Mouse (Mus musculus) midbrain, embryonic 14.5 days (tissue): ENCODE data around the gene Gja10. TPM values are rescaled to one million over a fixed set of nuclear protein-coding genes. Genes with fewer than 3 reads are reported as not detected.

ENCODE experiments used
- ATAC-seq: fragments of 200-750 bp; cut with Nextera tagmentation; 2 replicates; pipeline ENCODE4 v1.8.0; 2017; ENCODE audit warnings: moderate number of reproducible peaks, moderate library complexity; ENCODE audit not compliant: low FRiP score, low TSS enrichment
- DNase-seq: peaks from one replicate; pipeline ENCODE4 v3.0.0-alpha.2; 2015
- H3K27ac ChIP-seq: fragments of 300-500 bp; sonication (generic); replicated peaks from 2 replicates; pipeline ENCODE4 v1.5.1; 2014; ENCODE audit warnings: mild to moderate bottlenecking, low read depth, low read length, moderate library complexity
- H3K27me3 ChIP-seq: fragments of 300-500 bp; sonication (generic); 2 replicates; pipeline ENCODE4 v1.6.1; 2014; ENCODE audit warnings: low read length, control low read depth, mixed read lengths; ENCODE audit not compliant: control insufficient read depth, insufficient read depth
- H3K36me3 ChIP-seq: fragments of 300-500 bp; sonication (generic); 2 replicates; pipeline ENCODE4 v1.6.1; 2014; ENCODE audit warnings: low read length, control low read depth; ENCODE audit not compliant: control insufficient read depth, insufficient read depth
- H3K4me1 ChIP-seq: fragments of 300-500 bp; sonication (generic); 2 replicates; pipeline ENCODE4 v1.6.1; 2014; ENCODE audit warnings: mild to moderate bottlenecking, antibody characterized with exemption, low read length, control low read depth; ENCODE audit not compliant: control insufficient read depth, insufficient read depth
- H3K4me2 ChIP-seq: fragments of 300-500 bp; sonication (generic); 2 replicates; pipeline ENCODE4 v1.6.1; 2014; ENCODE audit warnings: mild to moderate bottlenecking, low read length, moderate library complexity
- H3K4me3 ChIP-seq: fragments of 300-500 bp; sonication (generic); replicated peaks from 2 replicates; pipeline ENCODE4 v1.5.1; 2014; ENCODE audit warnings: low read depth, low read length
- H3K9ac ChIP-seq: fragments of 300-500 bp; sonication (generic); replicated peaks from 2 replicates; pipeline ENCODE4 v1.6.1; 2014; ENCODE audit warnings: mild to moderate bottlenecking, low read length, moderate library complexity
- H3K9me3 ChIP-seq: fragments of 300-500 bp; sonication (generic); 2 replicates; pipeline ENCODE4 v1.6.1; 2016; ENCODE audit warnings: low read length, control low read depth, mixed read lengths; ENCODE audit not compliant: control insufficient read depth
- WGBS: fragments of 180-500 bp; shearing (Covaris S2); extraction: QIAGEN DNeasy Blood & Tissue Kit; methylation state at CpG from one replicate; pipeline ENCODE4 v1.1.7; 2014; 5-methylcytosine and 5-hydroxymethylcytosine counted together
- polyA plus RNA-seq: library from polyadenylated mRNA; unstranded; fragments of >200 nt; fragmentation: Nextera tagmentation; extraction: Ambion mirVana; gene quantifications from 2 replicates; pipeline ENCODE4 v1.2.1, GENCODE M21; 2014

Gene Gja10
- polyA plus RNA-seq, 1 experiment from 2014 or later = 0.14 TPM

GRCm38 (mm10) chr4:32551337-32551736 is 51.2 kb downstream of the Gja10 start:
- no peak overlapping the region for H3K4me3 ChIP-seq
- no peak overlapping the region for H3K4me2 ChIP-seq
- no peaks in the 10 kb centered on the region for H3K4me1 ChIP-seq
- no peaks in the 10 kb centered on the region for H3K36me3 ChIP-seq
- DNase-seq (peak; percentile 62), ATAC-seq (no peak)
- no peak overlapping the region for H3K9ac ChIP-seq
- H3K27me3 ChIP-seq = no peaks in the 10 kb centered on the region
- H3K27ac ChIP-seq = no peak overlapping the region
- no peaks in the 10 kb centered on the region for H3K9me3 ChIP-seq
- 49% methylated on average over 4 of the region's 4 CpGs for WGBS

DNA sequence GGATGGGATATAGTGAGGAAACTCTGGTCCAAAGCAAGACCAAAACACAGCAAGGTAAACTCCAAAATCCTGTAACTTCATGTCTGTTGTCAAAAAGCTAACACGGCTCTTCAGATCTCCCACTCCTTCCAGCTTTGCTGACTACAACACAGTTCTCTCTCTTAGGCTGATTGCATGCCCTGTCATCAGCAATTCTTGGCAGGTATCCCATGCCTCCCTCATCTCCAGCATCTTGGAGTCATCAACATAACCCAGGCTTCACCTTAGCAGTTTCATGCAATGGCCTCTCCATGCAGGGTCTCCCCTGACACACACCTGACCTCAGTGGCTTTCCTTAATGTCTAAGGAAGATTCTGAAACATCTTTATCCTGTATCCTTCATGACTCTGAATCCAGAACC is 53.4 kb downstream of the Gja10 start:
- H3K9me3 ChIP-seq = no peaks in the 10 kb centered on the region
- ATAC-seq (no peak), DNase-seq (no peak)
- no peaks in the 10 kb centered on the region for H3K4me1 ChIP-seq
- H3K27me3 ChIP-seq = no peaks in the 10 kb centered on the region
- no peak overlapping the region for H3K27ac ChIP-seq
- no peak overlapping the region for H3K9ac ChIP-seq
- 84% methylated on average over 1 of the region's 1 CpGs for WGBS
- H3K4me2 ChIP-seq = no peak overlapping the region
- H3K36me3 ChIP-seq = no peaks in the 10 kb centered on the region
- no peak overlapping the region for H3K4me3 ChIP-seq

Other genes with a start within 250 kb of the Gja10 start
- gene Casp8ap2, start 12.7 kb upstream of the Gja10 start, polyA plus RNA-seq = 41.3 and 44.9 TPM in 2 replicates
- 18.7 and 19.6 TPM in 2 replicates for gene Mdn1, start 54.4 kb upstream of the Gja10 start, polyA plus RNA-seq
- gene Lyrm2, start 197.5 kb upstream of the Gja10 start, polyA plus RNA-seq = 129 and 139 TPM in 2 replicates